Comparison of ENCODE assay signal across 8 mouse cellular contexts in genomic region chr10:40301181-40302075, GRCm38 (mm10). TPM values are rescaled to one million over a fixed set of nuclear protein-coding genes. Genes with fewer than 3 reads are reported as not detected.
DNase-seq lines count a peak whose midpoint lies in the region; ATAC-seq and TF ChIP-seq lines count a peak whose summit lies in the region.
"Not testable (repeated sequence)": the region's sequence is repeated elsewhere in the genome, so short reads cannot be mapped to it uniquely, and the experiment has no call there.

No protein-coding gene starts in this region.

- not testable (repeated sequence) for TF ChIP-seq CTCF in forebrain, postnatal 0 days (IDR thresholded peaks at IDR 0.05; ENCODE audit: low read depth); thymus, adult 2 months (IDR thresholded peaks at IDR 0.05; ENCODE audit: borderline replicate concordance, control insufficient read depth, extremely low read depth, insufficient read depth, low read length, poor library complexity)

- DNase-seq in Muller cell, postnatal 12 days (ENCODE audit: inconsistent ontology term) = peak; percentile 52
- DNase-seq in cerebellum, adult 9-10 months = peak; percentile 51
- peak; percentile 36 for DNase-seq in forebrain, postnatal 0 days
- peak; percentile 36 to 45 for DNase-seq in layer of hippocampus, postnatal 36 days
- DNase-seq in lung, postnatal 10 days = peak; percentile 34
- peak; percentile 9 for DNase-seq in ovary, postnatal 10 days (ENCODE audit: low spot score)
- peak; percentile 58 for DNase-seq in thymus, adult 2 months

- ATAC-seq in forebrain, postnatal 0 days = peak; percentile 4
- ATAC-seq in hindbrain, embryonic 12.5 days (ENCODE audit: low FRiP score) = peak; percentile 31

- H3K4me3 ChIP-seq in forebrain, postnatal 0 days (ENCODE audit: low read depth, low read length) = peak overlapping the region; percentile 96
- peak overlapping the region; percentile 98 for H3K4me3 ChIP-seq in hindbrain, embryonic 12.5 days
- peak overlapping the region; percentile 74 for H3K4me3 ChIP-seq in thymus, adult 2 months (ENCODE audit: control insufficient read depth, insufficient read depth, low read length)

- not testable (repeated sequence) for TF ChIP-seq POLR2A in thymus, adult 2 months (IDR thresholded peaks at IDR 0.05; ENCODE audit: control insufficient read depth, extremely low read depth, insufficient read depth, low read length, poor library complexity)

- peak overlapping the region; percentile 93 for H3K27ac ChIP-seq in forebrain, postnatal 0 days (ENCODE audit: low read depth, low read length)
- peak overlapping the region; percentile 91 for H3K27ac ChIP-seq in hindbrain, embryonic 12.5 days
- H3K27ac ChIP-seq in thymus, adult 2 months (ENCODE audit: control insufficient read depth, insufficient read depth, low read length) = not testable (repeated sequence)

- H3K9ac ChIP-seq in forebrain, postnatal 0 days = peak overlapping the region; percentile 83
- H3K9ac ChIP-seq in hindbrain, embryonic 12.5 days = peak overlapping the region; percentile 98

- not testable (repeated sequence) for H3K9me3 ChIP-seq in forebrain, postnatal 0 days (ENCODE audit: low read length); hindbrain, embryonic 12.5 days (replicated peaks)

- not testable (repeated sequence) for H3K27me3 ChIP-seq in forebrain, postnatal 0 days (ENCODE audit: insufficient read depth, low read length); hindbrain, embryonic 12.5 days; thymus, adult 2 months (ENCODE audit: control insufficient read depth, insufficient read depth, low read length)

- peak overlapping the region; percentile 50 for H3K4me2 ChIP-seq in forebrain, postnatal 0 days (ENCODE audit: low read depth)
- peak overlapping the region; percentile 68 for H3K4me2 ChIP-seq in hindbrain, embryonic 12.5 days (replicated peaks)

- H3K4me1 ChIP-seq in forebrain, postnatal 0 days (ENCODE audit: insufficient read depth) = peaks cover 19% of the 10 kb centered on the region; the same call in 1 of the 2 replicates
- peaks cover 21% of the 10 kb centered on the region for H3K4me1 ChIP-seq in hindbrain, embryonic 12.5 days
- peaks cover 13% of the 10 kb centered on the region; the same call in 1 of the 2 replicates for H3K4me1 ChIP-seq in thymus, adult 2 months (replicated peaks; ENCODE audit: control insufficient read depth, insufficient read depth, low read length)

- under 1% methylated on average over 77 of the region's 91 CpGs for WGBS in forebrain, postnatal 0 days
- WGBS in hindbrain, embryonic 12.5 days = under 1% methylated on average over 47 of the region's 91 CpGs
- WGBS in thymus, adult 2 months = under 1% methylated on average over 81 of the region's 91 CpGs

- not testable (repeated sequence) for H3K36me3 ChIP-seq in forebrain, postnatal 0 days (ENCODE audit: insufficient read depth); hindbrain, embryonic 12.5 days; thymus, adult 2 months (ENCODE audit: control insufficient read depth, insufficient read depth, low read length)

RNA-seq across cellular contexts. Expression of gene Amd1, which starts 0.6 kb away (rescaled TPM):
- total RNA-seq in forebrain, postnatal 0 days (2014; rRNA removed) = 73.9 and 75.1 TPM in 2 replicates
- 35.0 and 38.0 TPM in 2 replicates for polyA plus RNA-seq in forebrain, postnatal 0 days (2015; fragmentation: Nextera tagmentation; extraction: Ambion mirVana)
- polyA plus RNA-seq in hindbrain, embryonic 12.5 days (2016; fragmentation: Nextera tagmentation; extraction: Ambion mirVana) = 53.7 and 57.7 TPM in 2 replicates
- total RNA-seq in layer of hippocampus, postnatal 36 days (2021) = 10 to 100 TPM; 90.1 to 92.0 TPM
- polyA plus RNA-seq in thymus, adult 2 months (2012; rRNA removed) = 10.0 and 11.4 TPM in 2 replicates

RNA-seq across cellular contexts. Expression of gene Cdk19, which starts 37.9 kb away (rescaled TPM):
- total RNA-seq in forebrain, postnatal 0 days (2014; rRNA removed) = 33.7 and 37.5 TPM in 2 replicates
- 11.0 and 11.5 TPM in 2 replicates for polyA plus RNA-seq in forebrain, postnatal 0 days (2015; fragmentation: Nextera tagmentation; extraction: Ambion mirVana)
- polyA plus RNA-seq in hindbrain, embryonic 12.5 days (2016; fragmentation: Nextera tagmentation; extraction: Ambion mirVana) = 15.0 and 16.7 TPM in 2 replicates
- 10 to 100 TPM; 30.5 to 31.7 TPM for total RNA-seq in layer of hippocampus, postnatal 36 days (2021)
- 31.0 and 34.0 TPM in 2 replicates for polyA plus RNA-seq in thymus, adult 2 months (2012; rRNA removed)

RNA-seq across cellular contexts. Expression of gene Gtf3c6, which starts 43.5 kb away (rescaled TPM):
- total RNA-seq in forebrain, postnatal 0 days (2014; rRNA removed) = 35.0 and 41.9 TPM in 2 replicates
- 45.4 and 55.0 TPM in 2 replicates for polyA plus RNA-seq in forebrain, postnatal 0 days (2015; fragmentation: Nextera tagmentation; extraction: Ambion mirVana)
- polyA plus RNA-seq in hindbrain, embryonic 12.5 days (2016; fragmentation: Nextera tagmentation; extraction: Ambion mirVana) = 135 and 136 TPM in 2 replicates
- total RNA-seq in layer of hippocampus, postnatal 36 days (2021) = 10 to 100 TPM; 23.7 to 29.4 TPM
- 8.5 and 9.3 TPM in 2 replicates for polyA plus RNA-seq in thymus, adult 2 months (2012; rRNA removed)

RNA-seq across cellular contexts. Expression of gene Rpf2, which starts 54.6 kb away (rescaled TPM):
- 39.9 and 43.9 TPM in 2 replicates for total RNA-seq in forebrain, postnatal 0 days (2014; rRNA removed)
- polyA plus RNA-seq in forebrain, postnatal 0 days (2015; fragmentation: Nextera tagmentation; extraction: Ambion mirVana) = 66.7 and 74.3 TPM in 2 replicates
- polyA plus RNA-seq in hindbrain, embryonic 12.5 days (2016; fragmentation: Nextera tagmentation; extraction: Ambion mirVana) = 65.4 and 67.0 TPM in 2 replicates
- total RNA-seq in layer of hippocampus, postnatal 36 days (2021) = 10 to 100 TPM; 19.4 to 22.4 TPM
- 3.0 and 3.9 TPM in 2 replicates for polyA plus RNA-seq in thymus, adult 2 months (2012; rRNA removed)
